Mouse (Mus musculus) embryonic facial prominence, embryonic 11.5 days (tissue): Measurements from ENCODE around the gene Poldip2. TPM values are rescaled to one million over a fixed set of nuclear protein-coding genes. Genes with fewer than 3 reads are reported as not detected.
A peak's percentile ranks its signal among the peaks of the same experiment; 100 is the strongest.

ENCODE experiments used
- ATAC-seq: fragments of 200-750 bp; cut with Nextera tagmentation; replicated peaks from 2 replicates; pipeline ENCODE4 v1.8.0; 2017; ENCODE audit warnings: low read depth; ENCODE audit not compliant: insufficient number of reproducible peaks, low FRiP score, low TSS enrichment
- DNase-seq: peaks from one replicate; pipeline ENCODE4 v3.0.0-alpha.2; 2015; ENCODE audit warnings: low spot score
- H3K27ac ChIP-seq: fragments of 300-500 bp; sonication (generic); replicated peaks from 2 replicates; pipeline ENCODE4 v1.5.1; 2014; ENCODE audit warnings: mild to moderate bottlenecking, low read depth, low read length, control low read depth
- H3K27me3 ChIP-seq: fragments of 300-500 bp; sonication (generic); 2 replicates; pipeline ENCODE4 v1.6.1; 2014; ENCODE audit warnings: mild to moderate bottlenecking, low read length, moderate library complexity, mixed read lengths; ENCODE audit not compliant: control insufficient read depth, insufficient read depth
- H3K36me3 ChIP-seq: fragments of 300-500 bp; sonication (generic); replicated peaks from 2 replicates; pipeline ENCODE4 v1.6.1; 2014; ENCODE audit warnings: low read depth, mild to moderate bottlenecking, low read length, moderate library complexity, mixed read lengths; ENCODE audit not compliant: control insufficient read depth, insufficient read depth
- H3K4me1 ChIP-seq: fragments of 300-500 bp; sonication (generic); 2 replicates; pipeline ENCODE4 v1.6.1; 2014; ENCODE audit warnings: low read length, mixed read lengths; ENCODE audit not compliant: control insufficient read depth, insufficient read depth
- H3K4me2 ChIP-seq: fragments of 300-500 bp; sonication (generic); 2 replicates; pipeline ENCODE4 v1.6.1; 2014; ENCODE audit warnings: low read depth, mild to moderate bottlenecking, control low read depth, low read length, moderate library complexity
- H3K4me3 ChIP-seq: fragments of 300-500 bp; sonication (generic); 2 replicates; pipeline ENCODE4 v1.5.1; 2014; ENCODE audit warnings: low read depth, low read length, control low read depth
- H3K9ac ChIP-seq: fragments of 300-500 bp; sonication (generic); replicated peaks from 2 replicates; pipeline ENCODE4 v1.6.1; 2014; ENCODE audit warnings: mild to moderate bottlenecking, control low read depth, low read length
- H3K9me3 ChIP-seq: fragments of 300-500 bp; sonication (generic); replicated peaks from 2 replicates; pipeline ENCODE4 v1.6.1; 2016; ENCODE audit warnings: mild to moderate bottlenecking, low read length, inconsistent platforms, mixed read lengths; ENCODE audit not compliant: control insufficient read depth
- whole genome bisulfite sequencing: fragments of 180-500 bp; shearing (Covaris S2); extraction: QIAGEN DNeasy Blood & Tissue Kit; methylation state at CpG from one replicate; pipeline ENCODE4 v1.1.7; 2014; 5-methylcytosine and 5-hydroxymethylcytosine counted together
- polyA plus RNA-seq: library from polyadenylated mRNA; unstranded; fragments of >200 nt; fragmentation: Nextera tagmentation; extraction: Ambion mirVana; gene quantifications from 2 replicates; pipeline ENCODE4 v1.2.1, GENCODE M21; 2014

Gene Poldip2
- polyA plus RNA-seq, 1 experiment from 2014 or later, result 159 TPM

GRCm38 (mm10) chr11:78509148-78509547 is 2.8 kb upstream of the Poldip2 start:
- DNase-seq (no peak), ATAC-seq (no peak)
- WGBS, result 81% methylated on average over 5 of the region's 5 CpGs
- Histone ChIP-seq H3K4me3 (no peak overlapping the region), H3K4me2 (no peak overlapping the region), H3K36me3 (no peaks in the 10 kb centered on the region; the same call in 1 of the 2 replicates), H3K4me1 (no peaks in the 10 kb centered on the region; the same call in 1 of the 2 replicates), H3K9me3 (no peaks in the 10 kb centered on the region), H3K9ac (no peak overlapping the region), H3K27ac (no peak overlapping the region), H3K27me3 (no peaks in the 10 kb centered on the region)

GRCm38 (mm10) chr11:78513106-78513790 is 1.3 kb downstream of the Poldip2 start:
- Histone ChIP-seq H3K4me1 (no peaks in the 10 kb centered on the region; the same call in 1 of the 2 replicates), H3K36me3 (peaks cover 8% of the 10 kb centered on the region), H3K4me2 (peak overlapping the region; percentile 74), H3K9ac (peak overlapping the region; percentile 88; the same call in 1 of the 2 replicates), H3K4me3 (peak overlapping the region; percentile 70), H3K27ac (no peak overlapping the region), H3K27me3 (no peaks in the 10 kb centered on the region), H3K9me3 (no peaks in the 10 kb centered on the region)
- DNase-seq (no peak), ATAC-seq (no peak)
- 84% methylated on average over 3 of the region's 3 CpGs for WGBS

- 65% methylated on average over 2 of the region's 2 CpGs for WGBS
- H3K27ac ChIP-seq, result no peak overlapping the region
- H3K27me3 ChIP-seq, result no peaks in the 10 kb centered on the region
- no peaks in the 10 kb centered on the region; the same call in 1 of the 2 replicates for H3K4me1 ChIP-seq
- H3K4me2 ChIP-seq, result no peak overlapping the region
- no peak for ATAC-seq
- no peak overlapping the region for H3K9ac ChIP-seq
- DNase-seq, result no peak
- no peak overlapping the region for H3K4me3 ChIP-seq
- H3K36me3 ChIP-seq, result peaks cover 10% of the 10 kb centered on the region
- no peaks in the 10 kb centered on the region for H3K9me3 ChIP-seq
These were observed 3.7 kb downstream of the Poldip2 start for GRCm38 (mm10) chr11:78515549-78516325.

- H3K9me3 ChIP-seq, result no peaks in the 10 kb centered on the region
- DNase-seq, result no peak
- WGBS, result 94% methylated on average over 10 of the region's 10 CpGs
- no peak overlapping the region for H3K9ac ChIP-seq
- peaks cover 15% of the 10 kb centered on the region for H3K36me3 ChIP-seq
- no peaks in the 10 kb centered on the region for H3K27me3 ChIP-seq
- H3K4me1 ChIP-seq, result no peaks in the 10 kb centered on the region
- no peak overlapping the region for H3K4me2 ChIP-seq
- ATAC-seq, result no peak
- no peak overlapping the region for H3K4me3 ChIP-seq
- no peak overlapping the region for H3K27ac ChIP-seq
These were observed 6.9 kb downstream of the Poldip2 start for GRCm38 (mm10) chr11:78518931-78519330.

- peaks cover 19% of the 10 kb centered on the region for H3K36me3 ChIP-seq
- 89% methylated on average over 3 of the region's 3 CpGs for WGBS
These were observed 9.9 kb downstream of the Poldip2 start for GRCm38 (mm10) chr11:78521880-78522279.

GRCm38 (mm10) chr11:78522481-78522997 is 10.5 kb downstream of the Poldip2 start:
- no peak overlapping the region for H3K9ac ChIP-seq
- no peaks in the 10 kb centered on the region for H3K9me3 ChIP-seq
- 89% methylated on average over 1 of the region's 1 CpGs for WGBS
- H3K4me1 ChIP-seq, result no peaks in the 10 kb centered on the region
- no peaks in the 10 kb centered on the region for H3K27me3 ChIP-seq
- no peak overlapping the region for H3K4me2 ChIP-seq
- no peak overlapping the region for H3K27ac ChIP-seq
- ATAC-seq, result no peak
- DNase-seq, result no peak
- H3K4me3 ChIP-seq, result no peak overlapping the region
- H3K36me3 ChIP-seq, result peaks cover 19% of the 10 kb centered on the region

More at GRCm38 (mm10) chr11:78521880-78522279, 9.9 kb downstream of the Poldip2 start:
- no peak for DNase-seq
- no peak overlapping the region for H3K4me3 ChIP-seq
- ATAC-seq, result no peak
- no peaks in the 10 kb centered on the region for H3K27me3 ChIP-seq
- H3K4me2 ChIP-seq, result no peak overlapping the region
- H3K4me1 ChIP-seq, result no peaks in the 10 kb centered on the region
- no peak overlapping the region for H3K27ac ChIP-seq
- no peaks in the 10 kb centered on the region for H3K9me3 ChIP-seq
- no peak overlapping the region for H3K9ac ChIP-seq

GRCm38 (mm10) chr11:78523241-78523955 is 11.4 kb downstream of the Poldip2 start:
- DNase-seq, result no peak
- WGBS, result 81% methylated on average over 9 of the region's 9 CpGs
- H3K4me1 ChIP-seq, result no peaks in the 10 kb centered on the region
- H3K4me3 ChIP-seq, result no peak overlapping the region
- H3K4me2 ChIP-seq, result no peak overlapping the region
- no peaks in the 10 kb centered on the region for H3K9me3 ChIP-seq
- no peak for ATAC-seq
- no peaks in the 10 kb centered on the region for H3K27me3 ChIP-seq
- no peak overlapping the region for H3K9ac ChIP-seq
- no peak overlapping the region for H3K27ac ChIP-seq
- peaks cover 25% of the 10 kb centered on the region for H3K36me3 ChIP-seq
